Mouse (Mus musculus): ENCODE results near the gene Aup1.

The Aup1 gene

DNA sequence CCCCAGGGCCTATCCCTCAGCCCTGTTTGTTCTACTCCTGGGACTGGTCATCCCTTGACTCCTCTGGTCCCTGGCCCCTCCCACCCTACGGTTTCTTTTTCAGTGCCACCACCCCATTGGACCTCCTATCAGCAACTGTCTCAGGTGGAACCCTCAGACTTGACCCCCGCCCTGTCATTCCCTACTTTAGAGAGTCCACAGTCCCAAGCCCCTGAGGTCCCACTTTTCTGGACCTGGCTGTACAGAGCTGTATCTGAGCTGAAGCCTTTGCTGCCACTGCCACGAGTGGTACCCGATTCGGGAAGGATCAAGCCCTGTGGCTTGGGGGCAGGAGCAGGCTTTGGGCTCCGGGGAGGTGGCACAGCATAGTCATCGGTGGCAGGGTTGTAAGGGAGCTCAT, 23.2 kb upstream of the Aup1 start:
- DNase-seq (ENCODE audit: low spot score in 2 of 2): no peak

GRCm38 (mm10) chr6:83031921-83032590, 22.3 kb upstream of the Aup1 start:
- no peak for DNase-seq (ENCODE audit: low spot score in 2 of 2)

DNA sequence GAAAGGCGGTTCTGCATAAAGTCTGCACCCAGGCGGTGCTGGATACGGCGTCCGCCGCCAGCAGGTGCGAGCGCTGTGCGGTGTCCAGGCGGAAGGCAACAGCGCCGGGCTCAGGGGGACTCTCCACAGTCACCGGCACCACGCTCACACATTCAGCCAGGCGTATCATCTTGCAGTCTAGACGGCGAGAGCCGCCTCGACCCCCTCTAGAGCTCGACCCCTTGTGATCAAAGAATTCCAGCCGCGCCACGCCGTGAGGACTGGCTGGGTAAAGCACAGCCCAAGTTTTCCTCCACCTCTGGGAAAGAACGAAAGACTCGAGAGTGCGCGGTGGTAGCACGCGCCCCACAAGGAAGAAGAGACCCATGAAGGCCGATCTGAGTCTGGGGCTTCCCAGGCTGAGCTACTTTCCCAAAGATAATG, 21.5 kb upstream of the Aup1 start:
- DNase-seq (ENCODE audit: low spot score in 2 of 2): no peak

GRCm38 (mm10) chr6:83033249-83034185, 20.8 kb upstream of the Aup1 start, which contains the start of the genes Dok1 and Loxl3:
Dok1 (minus strand) TSS chr6:83033471.
Loxl3 (plus strand) TSS chr6:83034173.
- peak in 1 of 2 experiments; percentile 28 for DNase-seq (ENCODE audit: low spot score in 2 of 2)

DNA sequence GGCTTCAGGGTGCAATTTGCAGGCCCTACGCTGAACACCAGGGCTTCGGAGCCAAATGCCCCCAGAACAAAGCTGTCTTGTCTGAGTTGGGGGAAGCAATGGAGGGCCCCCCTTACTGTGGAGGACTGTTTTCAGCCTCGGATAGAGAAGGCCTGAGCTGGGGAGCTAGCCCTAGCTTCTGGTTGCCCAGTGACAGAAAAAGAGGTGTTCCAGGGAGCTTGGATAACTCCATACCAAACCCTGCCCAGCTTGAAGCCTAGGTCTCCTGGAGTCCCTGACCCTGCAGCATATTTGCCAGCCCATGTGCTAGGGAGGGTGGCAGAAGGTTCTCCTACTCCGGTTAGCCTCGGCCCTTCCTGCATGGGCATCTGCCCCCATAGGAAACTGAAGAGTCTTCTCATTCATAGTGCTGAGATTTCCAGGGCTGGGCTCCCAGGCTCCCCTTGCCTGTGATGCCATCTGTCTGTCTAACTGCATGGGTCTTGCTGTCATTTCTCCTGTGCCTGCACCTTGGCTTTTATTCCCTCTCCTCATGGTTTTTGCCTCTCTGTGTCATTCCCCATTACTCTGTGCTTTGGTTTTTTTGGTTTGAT, 19.8 kb upstream of the Aup1 start:
- no peak for DNase-seq (ENCODE audit: low spot score in 2 of 2)

DNA sequence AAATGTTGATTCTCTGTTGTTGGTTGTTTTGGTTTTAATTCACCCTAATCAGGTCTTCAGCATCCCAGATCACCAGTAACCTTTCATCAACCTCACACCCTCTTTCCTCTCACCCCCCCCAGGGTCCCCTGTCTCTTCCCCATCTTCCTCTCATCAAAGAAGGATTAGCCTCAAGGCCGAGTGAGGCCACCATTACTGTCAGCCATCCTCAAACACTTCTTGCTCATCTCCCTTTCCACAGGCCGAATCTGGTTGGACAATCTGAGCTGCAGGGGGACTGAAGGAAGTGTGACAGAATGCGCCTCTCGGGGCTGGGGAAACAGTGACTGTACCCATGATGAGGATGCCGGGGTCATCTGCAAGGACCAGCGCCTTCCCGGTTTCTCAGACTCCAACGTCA, 17.1 kb upstream of the Aup1 start:
- DNase-seq (ENCODE audit: low spot score in 2 of 2): no peak

GRCm38 (mm10) chr6:83038496-83039012, 15.8 kb upstream of the Aup1 start:
- peak; percentile 54 to 92 for DNase-seq (ENCODE audit: low spot score in 2 of 2)

DNA sequence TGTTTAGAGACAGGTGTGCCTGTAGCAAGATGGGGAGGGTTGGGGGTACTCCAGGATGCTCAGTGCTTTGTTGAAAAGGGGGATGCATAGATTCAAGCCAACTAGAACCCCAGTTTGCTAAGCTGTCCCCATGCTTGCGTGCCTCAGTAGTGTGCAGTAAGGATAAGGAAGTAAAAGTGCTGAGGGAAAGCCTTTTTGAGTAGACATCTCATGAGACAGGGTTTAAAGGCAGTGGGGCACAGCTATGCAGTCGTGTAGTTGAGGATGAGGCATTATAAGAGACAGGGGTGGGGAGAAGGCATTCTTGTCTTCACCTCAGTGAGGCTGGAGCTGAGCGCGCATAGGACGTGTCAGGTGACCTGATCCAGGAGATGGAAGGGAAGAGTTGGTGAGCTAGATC, 13.7 kb upstream of the Aup1 start:
- no peak for DNase-seq (ENCODE audit: low spot score in 2 of 2)

DNA sequence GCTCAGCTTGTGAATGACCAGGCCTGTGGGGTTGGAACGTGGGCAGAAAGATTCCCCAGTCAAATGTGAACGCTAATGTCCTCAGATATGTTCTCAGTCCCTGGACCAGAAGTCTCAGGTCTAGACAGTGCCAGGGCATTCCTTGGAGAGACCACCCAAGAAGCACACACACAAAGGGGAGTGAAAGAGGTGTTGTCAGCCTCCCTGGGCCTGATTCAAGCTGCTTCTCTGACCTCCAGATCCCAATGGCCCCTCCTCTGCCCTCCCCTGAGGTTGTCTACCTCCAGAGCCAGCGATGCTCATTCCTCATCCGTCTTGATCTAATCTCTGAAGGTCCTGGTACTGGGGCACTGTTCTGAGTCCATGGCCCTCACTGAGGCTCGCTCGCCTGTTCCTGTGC, 10.8 kb upstream of the Aup1 start:
- DNase-seq (ENCODE audit: low spot score in 2 of 2): no peak

DNA sequence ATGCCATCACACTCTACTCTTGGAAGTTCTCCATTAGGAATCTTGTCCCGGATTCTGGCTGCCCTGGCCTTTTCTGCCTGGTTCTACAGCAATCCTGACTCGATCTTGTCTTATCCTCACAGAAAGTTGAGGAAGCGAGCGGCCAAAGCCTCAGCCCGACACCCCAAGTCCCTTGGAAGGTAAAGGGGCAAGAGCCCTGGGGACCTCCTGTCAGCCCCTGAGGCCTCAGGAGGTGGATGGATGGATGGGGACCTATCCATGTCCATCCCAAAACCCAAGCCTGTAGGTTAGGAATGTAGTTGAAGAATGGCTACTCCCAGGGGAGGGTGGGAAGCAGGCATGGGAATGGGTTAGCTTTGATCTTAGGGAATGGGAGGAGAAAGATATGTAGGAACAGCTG, 10.3 kb upstream of the Aup1 start:
- no peak for DNase-seq (ENCODE audit: low spot score in 2 of 2)

DNA sequence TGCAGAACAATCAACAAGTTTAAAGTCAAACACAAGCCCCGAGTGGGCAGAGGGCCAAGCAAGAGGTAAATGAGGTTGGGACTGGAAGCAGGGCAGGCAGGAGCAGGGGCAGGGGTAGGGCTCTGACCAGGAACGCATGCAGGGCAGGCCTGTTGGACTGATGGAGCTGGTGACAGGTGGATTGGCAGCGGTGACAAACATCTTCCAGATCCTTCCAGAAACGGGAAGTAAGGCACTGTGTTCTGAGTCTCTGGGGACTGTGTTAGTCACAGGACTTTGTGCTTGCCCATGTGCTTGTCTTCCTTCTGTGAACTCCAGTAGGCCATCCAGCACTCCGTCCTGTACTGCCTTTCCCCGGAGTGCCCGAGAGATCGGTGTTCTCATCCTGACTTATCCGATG, 9.6 kb upstream of the Aup1 start:
- DNase-seq (ENCODE audit: low spot score in 2 of 2): no peak

GRCm38 (mm10) chr6:83049367-83049766, 5.0 kb upstream of the Aup1 start:
- no peak for DNase-seq (ENCODE audit: low spot score in 2 of 2)

- peak in 1 of 2 experiments; percentile 42 for DNase-seq (ENCODE audit: low spot score in 2 of 2)
These were observed 973 bp upstream of the Aup1 start for GRCm38 (mm10) chr6:83053136-83053960.

DNA sequence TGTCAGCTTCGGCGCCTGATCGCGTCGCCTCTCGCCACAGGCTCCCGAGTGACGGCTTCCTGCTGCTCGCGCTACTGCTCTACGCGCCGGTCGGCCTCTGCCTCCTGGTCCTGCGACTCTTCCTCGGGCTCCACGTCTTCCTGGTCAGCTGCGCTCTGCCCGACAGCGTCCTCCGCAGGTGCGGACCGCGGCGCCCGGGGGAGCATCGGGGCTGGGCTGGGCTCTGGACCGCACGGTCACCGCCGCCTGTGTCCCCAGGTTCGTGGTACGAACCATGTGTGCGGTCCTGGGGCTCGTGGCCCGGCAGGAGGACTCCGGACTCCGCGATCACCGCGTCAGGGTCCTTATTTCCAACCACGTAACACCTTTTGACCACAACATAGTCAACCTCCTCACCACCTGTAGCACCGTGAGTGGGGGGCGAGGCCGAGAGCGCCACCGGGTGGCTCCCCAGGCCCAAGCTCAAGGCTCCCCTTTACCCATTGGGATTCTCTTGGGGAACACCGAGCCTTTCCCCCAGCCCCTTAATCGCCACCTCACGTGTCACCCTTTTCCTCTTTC, 630 bp downstream of the Aup1 start, which contains the start of gene Htra2:
Gene Htra2 (minus strand): TSS at position 403 of the 561 bp plus-strand sequence.
- DNase-seq (ENCODE audit: low spot score in 2 of 2): peak in 1 of 2 experiments; percentile 40

DNA sequence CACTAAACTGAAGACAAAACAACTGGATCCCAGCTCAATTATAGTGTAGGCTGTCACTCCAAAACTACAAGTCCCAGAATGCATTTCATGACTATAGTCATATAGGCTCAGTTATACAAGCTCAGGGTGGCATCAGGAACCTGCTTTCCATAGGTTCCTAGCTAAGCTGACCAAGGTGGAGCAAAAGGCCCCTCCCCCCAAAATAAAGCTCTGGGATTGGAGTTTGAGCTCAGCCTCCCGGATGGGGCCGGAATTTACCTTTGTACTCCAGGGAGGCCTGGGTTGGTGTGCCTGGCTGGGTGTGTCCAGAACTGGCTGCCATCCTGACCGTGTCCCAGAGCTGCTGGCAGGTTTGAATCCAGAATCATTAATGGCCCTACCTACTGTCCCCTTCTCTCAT, 3.5 kb downstream of the Aup1 start, which contains the start of gene Dqx1:
Gene Dqx1 (plus strand): TSS at position 55 of the 400 bp plus-strand sequence.
- DNase-seq (ENCODE audit: low spot score in 2 of 2): peak in 1 of 2 experiments; percentile 44

DNA sequence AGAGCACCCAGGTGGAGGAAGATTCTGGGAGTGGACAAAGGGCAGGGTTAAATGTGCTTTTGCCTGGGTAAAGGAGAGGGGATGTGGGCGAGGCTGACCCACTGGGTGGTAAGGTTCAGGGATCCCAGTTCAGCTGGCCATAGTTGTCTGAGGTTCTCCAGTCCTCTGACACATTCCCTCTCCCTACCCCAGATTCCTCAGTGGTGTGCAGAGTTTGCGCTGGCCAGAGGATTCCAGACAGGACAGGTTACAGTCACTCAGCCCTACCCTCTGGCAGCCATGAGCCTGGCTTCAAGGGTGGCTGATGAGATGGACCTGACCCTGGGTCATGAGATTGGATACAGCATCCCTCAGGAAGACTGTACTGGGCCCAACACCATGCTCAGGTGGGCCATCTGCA, 4.4 kb downstream of the Aup1 start:
- DNase-seq (ENCODE audit: low spot score in 2 of 2): no peak

DNA sequence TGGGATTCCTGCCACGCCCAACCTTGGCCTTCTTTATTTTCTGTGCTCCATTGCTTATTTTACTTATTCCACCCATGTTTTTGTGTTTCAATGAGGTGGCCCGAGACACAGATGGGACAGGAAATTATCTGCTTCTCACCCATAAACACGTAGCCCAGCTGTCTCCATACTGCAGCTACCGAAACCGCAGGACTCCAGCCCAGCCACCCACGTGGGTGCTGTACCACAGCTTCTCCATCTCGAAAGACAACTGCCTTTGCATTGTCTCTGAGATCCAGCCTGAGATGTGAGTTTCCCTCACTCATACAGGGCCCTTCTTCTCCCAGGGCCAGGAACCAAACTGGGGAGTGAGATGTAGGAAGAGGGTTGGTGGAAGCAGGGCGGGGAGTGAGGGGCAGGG, 11.7 kb downstream of the Aup1 start:
- DNase-seq (ENCODE audit: low spot score in 2 of 2): no peak

GRCm38 (mm10) chr6:83066441-83066840, 12.1 kb downstream of the Aup1 start:
- DNase-seq (ENCODE audit: low spot score in 2 of 2): no peak

- no peak for DNase-seq (ENCODE audit: low spot score in 2 of 2)
These were observed 13.9 kb downstream of the Aup1 start for GRCm38 (mm10) chr6:83068221-83068620.

- no peak for DNase-seq (ENCODE audit: low spot score in 2 of 2)
These were observed 14.6 kb downstream of the Aup1 start for GRCm38 (mm10) chr6:83068706-83069487.
